Mouse (Mus musculus): ENCODE data around the gene Hmcn1. TPM values are rescaled to one million over a fixed set of nuclear protein-coding genes. Genes with fewer than 3 reads are reported as not detected.

Hmcn1 gene
- polyA plus RNA-seq, 1 experiment, result 0.25 TPM

DNA sequence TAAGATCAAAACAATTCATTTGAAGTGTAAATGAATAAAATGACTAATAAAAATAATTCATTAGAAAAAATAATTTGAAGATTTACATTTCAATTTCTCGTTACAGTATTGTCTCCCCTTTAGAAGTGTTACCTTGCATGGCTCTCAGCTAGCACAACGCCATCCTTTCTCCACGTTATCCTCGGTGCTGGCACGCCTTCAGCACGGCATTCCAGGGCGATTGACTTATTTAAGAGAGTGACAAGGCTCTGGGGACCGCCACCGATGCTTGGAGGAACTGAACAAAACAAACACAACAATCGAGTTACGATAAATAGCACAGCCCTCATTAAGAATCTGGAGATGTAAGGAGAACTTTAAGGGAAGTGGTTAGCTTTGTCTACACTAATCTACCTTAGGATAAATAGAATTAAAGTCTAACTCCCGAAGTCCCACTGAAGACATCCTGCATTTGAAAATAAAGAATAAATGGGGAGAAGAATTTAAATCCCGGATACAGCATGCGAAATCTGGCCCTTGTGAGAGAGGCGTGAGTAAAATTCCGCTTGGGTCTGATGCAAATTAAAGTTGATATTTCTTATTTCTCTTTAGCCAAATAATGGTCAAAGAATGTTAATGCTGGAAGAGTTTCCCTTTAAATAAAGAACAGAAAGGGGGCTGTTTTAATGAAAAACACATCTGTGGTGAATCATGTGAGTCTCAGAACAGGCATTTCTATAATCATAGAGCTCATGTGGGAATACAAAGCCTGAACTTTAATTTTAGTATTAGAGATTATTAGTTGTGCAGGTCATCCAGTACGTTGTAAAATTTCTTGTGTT is 362.0 kb downstream of the Hmcn1 start:
- no peak overlapping the region for H3K27ac ChIP-seq (ENCODE audit: control insufficient read depth, insufficient read depth, low read depth, low read length, poor library complexity)
- 81% methylated on average over 17 of the region's 17 CpGs for WGBS
- H3K4me3 ChIP-seq (replicated peaks; ENCODE audit: control insufficient read depth, low read depth, low read length), result no peak overlapping the region
- H3K4me1 ChIP-seq (ENCODE audit: control insufficient read depth, insufficient read depth, low read length), result no peaks in the 10 kb centered on the region; the same call in 1 of the 2 replicates
- TF ChIP-seq POLR2A (IDR thresholded peaks at IDR 0.05; ENCODE audit: borderline replicate concordance, control insufficient read depth, low read depth, low read length) (no peak), CTCF (IDR thresholded peaks at IDR 0.05; ENCODE audit: control insufficient read depth, insufficient read depth, low read length) (no peak)

DNA sequence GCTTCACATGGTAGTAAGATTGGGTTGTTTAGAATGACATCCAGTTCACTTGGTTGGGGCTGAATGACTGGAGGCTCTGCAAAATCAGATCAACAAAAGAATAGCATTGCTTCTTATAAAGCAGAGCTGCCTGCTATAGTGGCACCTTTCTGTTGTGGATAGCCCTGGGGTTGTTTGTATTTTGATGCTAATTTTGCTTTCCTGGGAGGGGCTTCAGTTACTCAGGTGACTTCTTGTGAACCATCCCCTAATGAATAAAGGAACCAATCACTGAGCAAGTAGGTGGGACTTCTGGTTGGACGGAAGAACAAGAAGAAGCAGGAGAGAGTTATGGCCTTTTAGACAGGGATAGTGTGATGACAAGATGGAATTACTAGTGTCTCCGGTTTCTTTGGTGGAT is 370.0 kb downstream of the Hmcn1 start:
- H3K4me1 ChIP-seq (ENCODE audit: control insufficient read depth, insufficient read depth, low read length), result no peaks in the 10 kb centered on the region
- H3K27ac ChIP-seq (ENCODE audit: control insufficient read depth, insufficient read depth, low read depth, low read length, poor library complexity), result no peak overlapping the region
- TF ChIP-seq CTCF (IDR thresholded peaks at IDR 0.05; ENCODE audit: control insufficient read depth, insufficient read depth, low read length), result no peak
- no peak overlapping the region for H3K4me3 ChIP-seq (replicated peaks; ENCODE audit: control insufficient read depth, low read depth, low read length)
- WGBS, result 89% methylated on average over 2 of the region's 2 CpGs

DNA sequence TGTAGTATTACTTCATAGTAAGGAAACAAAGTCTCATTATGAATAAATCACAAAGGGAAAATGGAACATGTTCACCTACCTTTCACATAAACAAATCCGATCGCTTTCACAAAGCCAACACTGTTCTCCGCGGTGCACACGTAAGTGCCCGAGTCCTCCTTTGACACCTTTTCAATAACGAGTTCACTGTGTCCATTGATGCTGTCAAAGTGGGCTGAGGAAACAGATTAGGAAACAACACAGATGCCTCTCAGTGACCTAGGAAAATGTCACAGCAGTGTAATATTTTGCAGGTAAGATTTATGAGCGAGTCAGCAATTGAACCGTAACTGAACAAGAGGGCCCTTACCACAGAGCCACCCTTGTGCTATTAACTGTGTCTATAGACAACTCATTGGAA is 382.7 kb downstream of the Hmcn1 start:
- 89% methylated on average over 9 of the region's 9 CpGs for WGBS
- H3K4me3 ChIP-seq (replicated peaks; ENCODE audit: control insufficient read depth, low read depth, low read length), result no peak overlapping the region
- TF ChIP-seq POLR2A (IDR thresholded peaks at IDR 0.05; ENCODE audit: borderline replicate concordance, control insufficient read depth, low read depth, low read length) (no peak), CTCF (IDR thresholded peaks at IDR 0.05; ENCODE audit: control insufficient read depth, insufficient read depth, low read length) (no peak)
- no peaks in the 10 kb centered on the region for H3K4me1 ChIP-seq (ENCODE audit: control insufficient read depth, insufficient read depth, low read length)
- no peak overlapping the region for H3K27ac ChIP-seq (ENCODE audit: control insufficient read depth, insufficient read depth, low read depth, low read length, poor library complexity)

DNA sequence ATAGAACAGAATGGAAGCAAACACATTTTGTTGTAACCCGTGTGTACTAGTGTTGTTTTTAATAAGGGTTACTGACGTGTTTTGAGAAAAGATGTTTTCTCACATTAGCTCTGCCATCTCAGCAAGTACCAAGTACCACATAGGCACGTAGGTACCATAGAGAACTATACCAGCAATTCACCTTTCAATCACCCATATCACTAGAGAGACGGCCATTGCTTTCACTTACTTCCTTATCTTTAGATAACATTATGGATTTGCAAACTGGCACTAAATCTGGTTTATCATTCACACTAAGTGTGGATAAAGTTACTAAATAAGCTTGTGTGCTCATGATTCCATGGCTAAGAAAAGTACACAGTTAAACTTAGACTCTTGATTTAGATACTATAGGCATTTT is 387.1 kb downstream of the Hmcn1 start:
- TF ChIP-seq CTCF (IDR thresholded peaks at IDR 0.05; ENCODE audit: control insufficient read depth, insufficient read depth, low read length), result no peak
- TF ChIP-seq POLR2A (IDR thresholded peaks at IDR 0.05; ENCODE audit: borderline replicate concordance, control insufficient read depth, low read depth, low read length), result no peak
- Histone ChIP-seq H3K4me1 (ENCODE audit: control insufficient read depth, insufficient read depth, low read length) (no peaks in the 10 kb centered on the region), H3K4me3 (replicated peaks; ENCODE audit: control insufficient read depth, low read depth, low read length) (no peak overlapping the region), H3K27ac (ENCODE audit: control insufficient read depth, insufficient read depth, low read depth, low read length, poor library complexity) (no peak overlapping the region)
- 80% methylated on average over 4 of the region's 4 CpGs for WGBS

DNA sequence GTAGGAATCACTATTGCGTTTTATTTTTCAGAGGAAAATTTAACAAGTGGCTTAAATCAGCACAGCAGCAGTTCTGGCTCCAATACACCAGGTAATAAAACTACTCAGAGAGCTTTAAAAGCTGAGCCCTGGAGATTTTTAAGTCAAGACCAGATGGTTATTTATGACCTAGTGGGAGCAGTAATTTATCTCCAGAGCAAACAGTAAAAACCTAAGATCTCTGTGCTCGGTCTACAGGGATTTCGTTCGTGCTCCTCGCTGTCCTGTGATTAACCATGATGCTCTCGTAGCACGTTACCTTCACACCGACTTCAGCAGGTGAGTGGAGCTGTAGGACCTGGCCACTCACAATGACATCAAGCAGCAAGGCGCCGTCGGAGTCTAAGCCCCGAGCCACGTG is 399.6 kb downstream of the Hmcn1 start:
- H3K4me3 ChIP-seq (replicated peaks; ENCODE audit: control insufficient read depth, low read depth, low read length), result no peak overlapping the region
- no peaks in the 10 kb centered on the region for H3K4me1 ChIP-seq (ENCODE audit: control insufficient read depth, insufficient read depth, low read length)
- TF ChIP-seq POLR2A (IDR thresholded peaks at IDR 0.05; ENCODE audit: borderline replicate concordance, control insufficient read depth, low read depth, low read length), result no peak
- no peak overlapping the region for H3K27ac ChIP-seq (ENCODE audit: control insufficient read depth, insufficient read depth, low read depth, low read length, poor library complexity)
- WGBS, result 88% methylated on average over 13 of the region's 13 CpGs

DNA sequence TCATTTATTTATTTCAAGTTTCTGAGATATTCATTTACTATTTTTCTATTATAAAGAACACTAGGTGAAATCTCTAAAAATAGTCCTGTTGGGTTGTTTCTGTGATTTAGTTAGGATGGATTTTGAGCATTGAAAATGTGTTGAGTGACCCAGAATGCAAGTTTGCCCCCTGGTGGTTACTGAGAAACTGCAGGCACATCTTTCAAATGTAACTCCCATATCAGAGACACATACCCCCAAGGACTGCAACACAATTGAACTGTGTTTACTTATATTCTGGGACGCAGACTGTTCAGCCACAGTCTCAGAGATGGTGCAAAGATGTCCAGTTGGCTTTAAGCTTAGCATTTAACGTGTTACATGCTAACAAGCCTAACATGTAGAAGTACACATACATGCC is 402.0 kb downstream of the Hmcn1 start:
- WGBS, result 35% methylated on average over 2 of the region's 2 CpGs
- Histone ChIP-seq H3K4me1 (ENCODE audit: control insufficient read depth, insufficient read depth, low read length) (no peaks in the 10 kb centered on the region), H3K4me3 (replicated peaks; ENCODE audit: control insufficient read depth, low read depth, low read length) (no peak overlapping the region), H3K27ac (ENCODE audit: control insufficient read depth, insufficient read depth, low read depth, low read length, poor library complexity) (no peak overlapping the region)
- TF ChIP-seq POLR2A (IDR thresholded peaks at IDR 0.05; ENCODE audit: borderline replicate concordance, control insufficient read depth, low read depth, low read length), result no peak
- TF ChIP-seq CTCF (IDR thresholded peaks at IDR 0.05; ENCODE audit: control insufficient read depth, insufficient read depth, low read length), result peak; percentile 24; the same call in 1 of the 2 replicates

DNA sequence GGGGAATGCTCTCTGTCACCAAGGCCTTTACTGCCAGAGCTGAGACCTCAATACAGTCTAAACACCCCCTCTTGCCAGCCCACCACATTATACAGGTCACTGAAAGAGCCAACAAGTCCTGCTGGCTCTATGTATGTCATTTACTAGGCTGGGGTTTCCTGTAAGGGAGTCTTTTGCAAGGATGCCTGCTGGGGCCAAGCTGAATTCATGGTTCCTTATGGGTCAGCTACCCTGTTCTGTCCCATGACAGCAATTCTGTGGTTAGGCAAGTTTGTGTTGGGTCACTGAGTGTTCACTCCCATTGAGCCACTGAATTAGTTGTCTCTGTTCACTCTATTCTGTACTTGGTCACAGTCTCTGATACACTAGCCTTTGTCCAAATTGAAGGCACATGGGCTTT is 405.8 kb downstream of the Hmcn1 start:
- TF ChIP-seq CTCF (IDR thresholded peaks at IDR 0.05; ENCODE audit: control insufficient read depth, insufficient read depth, low read length), result no peak
- TF ChIP-seq POLR2A (IDR thresholded peaks at IDR 0.05; ENCODE audit: borderline replicate concordance, control insufficient read depth, low read depth, low read length), result no peak
- H3K27ac ChIP-seq (ENCODE audit: control insufficient read depth, insufficient read depth, low read depth, low read length, poor library complexity), result no peak overlapping the region
- no peaks in the 10 kb centered on the region for H3K4me1 ChIP-seq (ENCODE audit: control insufficient read depth, insufficient read depth, low read length)
- no peak overlapping the region for H3K4me3 ChIP-seq (replicated peaks; ENCODE audit: control insufficient read depth, low read depth, low read length)

DNA sequence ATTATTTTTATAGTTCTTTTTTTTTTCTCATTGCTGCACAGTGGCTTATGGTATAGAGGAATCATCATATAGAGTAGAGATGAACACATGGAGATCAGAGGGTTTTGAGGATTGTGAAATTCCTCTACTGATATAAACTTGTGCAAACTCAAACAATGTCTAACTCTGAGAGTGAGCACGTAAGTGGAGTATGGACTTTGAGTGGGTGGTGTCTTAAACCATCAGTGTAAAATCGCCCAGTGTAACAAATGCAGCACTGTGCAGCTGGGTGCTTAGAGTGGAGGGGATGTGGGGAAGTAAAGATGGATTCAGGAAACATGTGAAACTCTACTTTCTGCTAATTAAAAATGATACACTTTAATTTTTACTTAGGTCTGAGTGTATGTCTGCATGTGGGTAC is 408.8 kb downstream of the Hmcn1 start:
- no peak overlapping the region for H3K27ac ChIP-seq (ENCODE audit: control insufficient read depth, insufficient read depth, low read depth, low read length, poor library complexity)
- H3K4me1 ChIP-seq (ENCODE audit: control insufficient read depth, insufficient read depth, low read length), result no peaks in the 10 kb centered on the region
- 72% methylated on average over 2 of the region's 2 CpGs for WGBS
- TF ChIP-seq POLR2A (IDR thresholded peaks at IDR 0.05; ENCODE audit: borderline replicate concordance, control insufficient read depth, low read depth, low read length) (no peak), CTCF (IDR thresholded peaks at IDR 0.05; ENCODE audit: control insufficient read depth, insufficient read depth, low read length) (no peak)
- no peak overlapping the region for H3K4me3 ChIP-seq (replicated peaks; ENCODE audit: control insufficient read depth, low read depth, low read length)

DNA sequence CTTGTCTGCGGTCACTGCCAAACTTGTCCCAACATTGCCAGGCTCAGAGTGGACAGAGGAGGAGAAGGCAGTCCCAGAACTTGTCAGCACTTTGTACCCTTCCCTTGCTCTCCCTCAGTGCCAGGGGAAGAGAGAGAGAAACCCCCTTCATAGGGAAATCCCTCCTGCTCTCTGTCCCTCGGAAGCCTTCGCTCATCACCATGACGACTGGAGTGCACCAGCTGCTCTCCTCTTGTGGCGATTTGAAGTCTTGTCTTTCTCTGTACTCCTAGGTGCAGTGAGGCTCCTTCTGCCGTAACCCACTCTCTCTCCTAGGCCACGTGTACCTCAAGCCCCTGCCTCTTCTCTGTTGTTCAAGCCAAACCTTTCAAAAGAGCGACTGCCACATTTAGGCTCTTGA is 409.5 kb downstream of the Hmcn1 start:
- Histone ChIP-seq H3K4me1 (ENCODE audit: control insufficient read depth, insufficient read depth, low read length) (no peaks in the 10 kb centered on the region), H3K27ac (ENCODE audit: control insufficient read depth, insufficient read depth, low read depth, low read length, poor library complexity) (no peak overlapping the region), H3K4me3 (replicated peaks; ENCODE audit: control insufficient read depth, low read depth, low read length) (no peak overlapping the region)
- WGBS, result 77% methylated on average over 8 of the region's 8 CpGs
- TF ChIP-seq POLR2A (IDR thresholded peaks at IDR 0.05; ENCODE audit: borderline replicate concordance, control insufficient read depth, low read depth, low read length), result no peak
